19 mouse cellular contexts compared by ENCODE assay signal in genomic region chr4:107935254-107935653, GRCm38 (mm10). TPM values are rescaled to one million over a fixed set of nuclear protein-coding genes. Genes with fewer than 3 reads are reported as not detected.
"Had no signal": no experiment of that assay in that cellular context is flagged by ENCODE, and none has a peak within 500 bp of the region (broad histone marks: within the 10 kb centered on the region; RNA-seq: fewer than 3 reads in every experiment).

No protein-coding gene starts in this region.

- H3K4me1 ChIP-seq: limb, embryonic 15.5 days; midbrain, embryonic 10.5 days; neural tube, embryonic 13.5 days had no signal

- H3K4me3 ChIP-seq: limb, embryonic 15.5 days; liver, embryonic 12.5 days; lung, embryonic 15.5 days; midbrain, embryonic 10.5 days; neural tube, embryonic 13.5 days had no signal

- H3K36me3 ChIP-seq: limb, embryonic 15.5 days; liver, embryonic 12.5 days; lung, embryonic 15.5 days; midbrain, embryonic 10.5 days; neural tube, embryonic 13.5 days had no signal

- H3K9ac ChIP-seq: limb, embryonic 15.5 days; liver, embryonic 12.5 days; lung, embryonic 15.5 days; neural tube, embryonic 13.5 days had no signal

- H3K27ac ChIP-seq: kidney, postnatal 0 days; limb, embryonic 15.5 days; liver, embryonic 12.5 days; lung, embryonic 15.5 days; midbrain, embryonic 10.5 days; neural tube, embryonic 13.5 days had no signal

- DNase-seq: kidney, adult 9 months; kidney, postnatal 36 days; layer of hippocampus, adult 9-11 months; layer of hippocampus, postnatal 36 days; lung, postnatal 14 days; midbrain, embryonic 14.5 days; right cerebral cortex, postnatal 14 days; thymus, adult 18-20 months; thymus, postnatal 14 days had no signal

- ATAC-seq: liver, embryonic 12.5 days had no signal

- H3K9me3 ChIP-seq: limb, embryonic 15.5 days; liver, embryonic 12.5 days; lung, embryonic 15.5 days; midbrain, embryonic 10.5 days; neural tube, embryonic 13.5 days had no signal

- H3K27me3 ChIP-seq: limb, embryonic 15.5 days; neural tube, embryonic 13.5 days had no signal

RNA-seq across cellular contexts. Expression of gene Slc1a7, which starts 32.9 kb away (rescaled TPM):
- total RNA-seq: layer of hippocampus, adult 18-20 months had no signal
- polyA plus RNA-seq: limb, embryonic 11.5 days; liver, embryonic 12.5 days; liver, embryonic 16.5 days; midbrain, embryonic 10.5 days; midbrain, embryonic 14.5 days; neural tube, embryonic 13.5 days; stomach, embryonic 14.5 days had no signal
